15 mouse cellular contexts compared by ENCODE assay signal in genomic region chr17:29258921-29259320, GRCm38 (mm10). TPM values are rescaled to one million over a fixed set of nuclear protein-coding genes. Genes with fewer than 3 reads are reported as not detected.
DNase-seq lines count a peak whose midpoint lies in the region; ATAC-seq and TF ChIP-seq lines count a peak whose summit lies in the region.
"Had no signal": no experiment of that assay in that cellular context is flagged by ENCODE, and none has a peak within 500 bp of the region (broad histone marks: within the 10 kb centered on the region; RNA-seq: fewer than 3 reads in every experiment).

No protein-coding gene starts in this region.

- H3K9ac ChIP-seq in kidney, embryonic 16.5 days (replicated peaks; ENCODE audit: low read length), result 0 out of 2 replicates have a peak overlapping the region, but pooled peaks have one; percentile 22
- H3K9ac ChIP-seq in kidney, embryonic 14.5 days (ENCODE audit: low read depth, low read length), result no peak overlapping the region
- H3K9ac ChIP-seq in lung, postnatal 0 days (replicated peaks; ENCODE audit: low read depth), result no peak overlapping the region
- H3K9ac ChIP-seq in stomach, postnatal 0 days (ENCODE audit: low read length), result no peak overlapping the region
- H3K9ac ChIP-seq: forebrain, postnatal 0 days; hindbrain, embryonic 14.5 days; liver, embryonic 14.5 days had no signal

- H3K27me3 ChIP-seq in kidney, embryonic 16.5 days (ENCODE audit: insufficient read depth, low read length), result no peaks in the 10 kb centered on the region
- H3K27me3 ChIP-seq in kidney, embryonic 14.5 days (ENCODE audit: control insufficient read depth, insufficient read depth, low read length), result no peaks in the 10 kb centered on the region
- H3K27me3 ChIP-seq in lung, postnatal 0 days (replicated peaks; ENCODE audit: insufficient read depth, low read length), result no peaks in the 10 kb centered on the region
- H3K27me3 ChIP-seq in stomach, postnatal 0 days (ENCODE audit: control insufficient read depth, insufficient read depth, low read length), result no peaks in the 10 kb centered on the region
- H3K27me3 ChIP-seq: Patski had no signal

- no peak for TF ChIP-seq EP300 in lung, postnatal 0 days (IDR thresholded peaks at IDR 0.05)
- TF ChIP-seq EP300 in stomach, postnatal 0 days (optimal IDR thresholded peaks at IDR 0.05), result no peak

- H3K4me1 ChIP-seq in kidney, embryonic 16.5 days (ENCODE audit: insufficient read depth, low read length), result peaks cover 43% of the 10 kb centered on the region
- peaks cover 33% of the 10 kb centered on the region for H3K4me1 ChIP-seq in kidney, embryonic 14.5 days (ENCODE audit: control insufficient read depth, insufficient read depth, low read length)
- H3K4me1 ChIP-seq in lung, postnatal 0 days (ENCODE audit: insufficient read depth, low read depth, low read length), result no peaks in the 10 kb centered on the region; the same call in 1 of the 2 replicates
- H3K4me1 ChIP-seq in stomach, postnatal 0 days (replicated peaks; ENCODE audit: control insufficient read depth, insufficient read depth), result no peaks in the 10 kb centered on the region; the same call in 1 of the 2 replicates

- peaks cover 31% of the 10 kb centered on the region for H3K36me3 ChIP-seq in kidney, embryonic 16.5 days (ENCODE audit: insufficient read depth, low read length)
- H3K36me3 ChIP-seq in kidney, embryonic 14.5 days (ENCODE audit: control insufficient read depth, insufficient read depth, low read length), result peaks cover 53% of the 10 kb centered on the region
- H3K36me3 ChIP-seq in lung, postnatal 0 days (ENCODE audit: insufficient read depth, low read length), result no peaks in the 10 kb centered on the region
- 0 out of 2 replicates have a peak, but pooled peaks cover 11% of the 10 kb centered on the region for H3K36me3 ChIP-seq in stomach, postnatal 0 days (ENCODE audit: control insufficient read depth, insufficient read depth, low read length)

- H3K4me3 ChIP-seq in kidney, embryonic 16.5 days (ENCODE audit: low read length), result no peak overlapping the region
- no peak overlapping the region for H3K4me3 ChIP-seq in kidney, embryonic 14.5 days (ENCODE audit: low read length)
- no peak overlapping the region for H3K4me3 ChIP-seq in lung, postnatal 0 days (ENCODE audit: low read depth, low read length)
- H3K4me3 ChIP-seq in stomach, postnatal 0 days (ENCODE audit: low read depth, low read length), result no peak overlapping the region
- H3K4me3 ChIP-seq: myocyte had no signal

- DNase-seq in adrenal gland, postnatal 36 days, result peak; percentile 37 to 63
- DNase-seq in adrenal gland, adult 2 months, result no peak
- DNase-seq in lung, postnatal 0 days (ENCODE audit: low spot score), result peak; percentile 65
- no peak for DNase-seq in lung, adult 18-20 months
- no peak for DNase-seq in stomach, postnatal 0 days (ENCODE audit: low spot score)
- no peak for DNase-seq in kidney, adult 11 months

- no peak overlapping the region for H3K27ac ChIP-seq in kidney, embryonic 16.5 days (ENCODE audit: low read length)
- no peak overlapping the region for H3K27ac ChIP-seq in kidney, embryonic 14.5 days (ENCODE audit: low read depth, low read length)
- H3K27ac ChIP-seq in lung, postnatal 0 days (ENCODE audit: low read length), result peak overlapping the region; percentile 33; the same call in 1 of the 2 replicates
- 0 out of 2 replicates have a peak overlapping the region, but pooled peaks have one; percentile 6 for H3K27ac ChIP-seq in stomach, postnatal 0 days (replicated peaks)
- H3K27ac ChIP-seq: liver, embryonic 14.5 days had no signal

- H3K4me2 ChIP-seq in kidney, embryonic 16.5 days (replicated peaks; ENCODE audit: low read depth, low read length), result no peak overlapping the region
- no peak overlapping the region for H3K4me2 ChIP-seq in kidney, embryonic 14.5 days (replicated peaks; ENCODE audit: low read depth, low read length)
- no peak overlapping the region for H3K4me2 ChIP-seq in lung, postnatal 0 days (replicated peaks; ENCODE audit: low read depth, low read length)
- no peak overlapping the region for H3K4me2 ChIP-seq in stomach, postnatal 0 days (replicated peaks; ENCODE audit: low read depth)
- H3K4me2 ChIP-seq: heart, embryonic 11.5 days; hindbrain, embryonic 14.5 days had no signal

- ATAC-seq in kidney, embryonic 16.5 days (ENCODE audit: low FRiP score, low TSS enrichment), result no peak
- ATAC-seq in kidney, embryonic 14.5 days (ENCODE audit: low FRiP score, low TSS enrichment), result no peak
- ATAC-seq in lung, postnatal 0 days, result 0 out of 2 replicates have a peak, but pooled peaks have one; percentile 2
- ATAC-seq in stomach, postnatal 0 days (ENCODE audit: low FRiP score, low TSS enrichment), result no peak
- ATAC-seq: Patski had no signal

- 95% methylated on average over 2 of the region's 2 CpGs for WGBS in kidney, embryonic 16.5 days
- 95% methylated on average over 2 of the region's 2 CpGs for WGBS in kidney, embryonic 14.5 days
- WGBS in lung, postnatal 0 days, result 78% methylated on average over 2 of the region's 2 CpGs
- whole genome bisulfite sequencing in stomach, postnatal 0 days, result 87% methylated on average over 2 of the region's 2 CpGs

- no peaks in the 10 kb centered on the region for H3K9me3 ChIP-seq in kidney, embryonic 16.5 days (ENCODE audit: low read length)
- no peaks in the 10 kb centered on the region for H3K9me3 ChIP-seq in kidney, embryonic 14.5 days (ENCODE audit: control insufficient read depth, low read length)
- H3K9me3 ChIP-seq in lung, postnatal 0 days (ENCODE audit: low read length), result no peaks in the 10 kb centered on the region
- no peaks in the 10 kb centered on the region for H3K9me3 ChIP-seq in stomach, postnatal 0 days (ENCODE audit: control insufficient read depth, low read length)

- no peak for TF ChIP-seq CTCF in lung, postnatal 0 days (IDR thresholded peaks at IDR 0.05)
- TF ChIP-seq CTCF in stomach, postnatal 0 days (IDR thresholded peaks at IDR 0.05; ENCODE audit: low read depth), result no peak

RNA-seq across cellular contexts. Expression of gene Ppil1, which starts 5.1 kb away (rescaled TPM):
- total RNA-seq in adrenal gland, postnatal 36 days (2021), result 10 to 100 TPM; 20.4 to 25.3 TPM
- 10 to 100 TPM; 19.7 to 28.0 TPM for total RNA-seq in adrenal gland, adult 2 months (2021)
- polyA plus RNA-seq in adrenal gland, adult 2 months (2012; rRNA removed), result 24.6 and 26.2 TPM in 2 replicates
- polyA plus RNA-seq in kidney, embryonic 16.5 days (2015; fragmentation: Nextera tagmentation; extraction: Ambion mirVana), result 167 and 186 TPM in 2 replicates
- 161 and 169 TPM in 2 replicates for polyA plus RNA-seq in kidney, embryonic 14.5 days (2014; fragmentation: Nextera tagmentation; extraction: Ambion mirVana)
- polyA plus RNA-seq in lung, postnatal 0 days (2015; fragmentation: Nextera tagmentation; extraction: Ambion mirVana), result 39.7 and 44.5 TPM in 2 replicates
- polyA plus RNA-seq in stomach, postnatal 0 days (2015; fragmentation: Nextera tagmentation; extraction: Ambion mirVana), result 64.6 and 65.9 TPM in 2 replicates

RNA-seq across cellular contexts. Expression of gene BC004004, which starts 9.7 kb away (rescaled TPM):
- 100 to 1,000 TPM; 112 to 130 TPM for total RNA-seq in adrenal gland, postnatal 36 days (2021)
- total RNA-seq in adrenal gland, adult 2 months (2021), result 100 to 1,000 TPM; 146 to 151 TPM
- 49.7 and 54.1 TPM in 2 replicates for polyA plus RNA-seq in adrenal gland, adult 2 months (2012; rRNA removed)
- polyA plus RNA-seq in kidney, embryonic 16.5 days (2015; fragmentation: Nextera tagmentation; extraction: Ambion mirVana), result 85.6 TPM in 2 replicates
- polyA plus RNA-seq in kidney, embryonic 14.5 days (2014; fragmentation: Nextera tagmentation; extraction: Ambion mirVana), result 59.8 and 63.3 TPM in 2 replicates
- 105 and 109 TPM in 2 replicates for polyA plus RNA-seq in lung, postnatal 0 days (2015; fragmentation: Nextera tagmentation; extraction: Ambion mirVana)
- polyA plus RNA-seq in stomach, postnatal 0 days (2015; fragmentation: Nextera tagmentation; extraction: Ambion mirVana), result 91.2 and 97.2 TPM in 2 replicates

RNA-seq across cellular contexts. Expression of gene Cpne5, which starts 21.0 kb away (rescaled TPM):
- under 1 TPM; 0.17 to 0.76 TPM for total RNA-seq in adrenal gland, postnatal 36 days (2021)
- total RNA-seq in adrenal gland, adult 2 months (2021), result under 1 TPM; 0.38 to 0.75 TPM
- 1.4 and 1.7 TPM in 2 replicates for polyA plus RNA-seq in adrenal gland, adult 2 months (2012; rRNA removed)
- 8.2 and 10.0 TPM in 2 replicates for polyA plus RNA-seq in kidney, embryonic 16.5 days (2015; fragmentation: Nextera tagmentation; extraction: Ambion mirVana)
- polyA plus RNA-seq in kidney, embryonic 14.5 days (2014; fragmentation: Nextera tagmentation; extraction: Ambion mirVana), result 11.3 and 12.3 TPM in 2 replicates
- polyA plus RNA-seq in lung, postnatal 0 days (2015; fragmentation: Nextera tagmentation; extraction: Ambion mirVana), result 0.57 and 0.63 TPM in 2 replicates
- 4.8 and 5.3 TPM in 2 replicates for polyA plus RNA-seq in stomach, postnatal 0 days (2015; fragmentation: Nextera tagmentation; extraction: Ambion mirVana)
- total RNA-seq: gastrocnemius, adult 8-10 months had no signal

RNA-seq across cellular contexts. Expression of gene Pi16, which starts 58.6 kb away (rescaled TPM):
- 10 to 100 TPM; 29.3 to 50.8 TPM for total RNA-seq in adrenal gland, postnatal 36 days (2021)
- 10 to 100 TPM; 23.1 to 35.5 TPM for total RNA-seq in adrenal gland, adult 2 months (2021)
- polyA plus RNA-seq in adrenal gland, adult 2 months (2012; rRNA removed), result 21.5 and 29.9 TPM in 2 replicates
- polyA plus RNA-seq in kidney, embryonic 16.5 days (2015; fragmentation: Nextera tagmentation; extraction: Ambion mirVana), result 2.4 and 3.1 TPM in 2 replicates
- polyA plus RNA-seq in kidney, embryonic 14.5 days (2014; fragmentation: Nextera tagmentation; extraction: Ambion mirVana), result 0.32 and 0.90 TPM in 2 replicates
- 2.2 and 2.8 TPM in 2 replicates for polyA plus RNA-seq in lung, postnatal 0 days (2015; fragmentation: Nextera tagmentation; extraction: Ambion mirVana)
- polyA plus RNA-seq in stomach, postnatal 0 days (2015; fragmentation: Nextera tagmentation; extraction: Ambion mirVana), result 1.3 TPM in 2 replicates
- polyA plus RNA-seq: Patski had no signal

Comparison
In these comparisons a context has a peak if more than half of its experiments do, and no peak if none do; other contexts are left out.
1. DNase-seq: peak in adrenal gland, postnatal 36 days (2 of 2) and lung, postnatal 0 days (single experiment); none in adrenal gland, adult 2 months (single experiment), lung, adult 18-20 months (0 of 2), stomach, postnatal 0 days (single experiment) and kidney, adult 11 months (single experiment).
2. H3K27ac ChIP-seq: peak in lung, postnatal 0 days (single experiment) and stomach, postnatal 0 days (single experiment); none in kidney, embryonic 16.5 days (single experiment) and kidney, embryonic 14.5 days (single experiment).